Mouse (Mus musculus) gastrocnemius, adult 8-10 months (tissue): Measurements from ENCODE around the gene Brca1. TPM values are rescaled to one million over a fixed set of nuclear protein-coding genes. Genes with fewer than 3 reads are reported as not detected.
"Not testable (repeated sequence)": the region's sequence is repeated elsewhere in the genome, so short reads cannot be mapped to it uniquely, and the experiment has no call there.

Source experiments
- DNase-seq, 2 experiments: peaks; one replicate each; pipeline ENCODE4 v3.0.0; 2022; ENCODE audit warnings: low spot score in 2 of 2
- total RNA-seq, 4 experiments: library from RNA; stranded (reverse); gene quantifications; 2 replicates each; pipeline ENCODE4 v1.2.4; 2022

Gene Brca1
- total RNA-seq, 4 experiments from 2014 or later: 0.07 to 0.11 TPM; not detected in 2

DNA sequence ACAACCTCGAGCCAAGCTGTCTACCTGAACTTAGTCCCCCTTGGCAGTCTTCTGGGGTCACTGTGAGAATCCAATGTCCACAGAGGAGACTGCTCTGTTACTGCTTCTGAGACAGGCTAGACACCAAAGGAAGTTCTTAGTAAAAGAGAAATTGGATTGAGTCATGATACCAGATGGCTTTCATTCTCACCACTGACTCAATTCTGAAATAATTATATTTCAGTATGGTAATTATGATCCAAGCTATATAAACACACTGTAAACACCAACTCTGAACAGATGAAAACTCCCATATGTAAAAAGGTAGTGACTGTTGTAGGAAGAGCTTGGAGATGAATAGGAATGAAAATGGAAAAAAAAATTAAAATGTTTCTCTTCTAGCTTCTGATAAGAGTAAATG lies 7.6 kb downstream of the Brca1 start:
- no peak for DNase-seq

DNA sequence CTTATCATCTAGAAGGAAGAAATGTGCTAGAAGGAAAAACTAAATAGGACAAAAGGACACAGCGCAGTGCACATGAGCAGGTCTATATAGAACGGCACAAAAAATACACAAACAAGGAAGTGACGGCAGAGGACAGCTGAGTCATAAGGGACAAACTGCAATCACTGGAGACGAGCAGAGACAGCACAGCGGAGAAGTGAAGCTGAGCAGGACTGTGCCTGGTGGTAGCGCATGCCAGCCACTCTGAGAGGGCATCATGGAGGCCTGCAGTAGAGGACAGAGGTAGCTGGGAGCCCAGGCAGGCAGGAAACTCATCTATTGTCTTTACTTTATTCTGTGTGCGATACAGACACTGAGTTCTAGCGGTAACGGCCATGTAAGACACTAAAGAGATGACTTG lies 8.2 kb downstream of the Brca1 start:
- no peak for DNase-seq

DNA sequence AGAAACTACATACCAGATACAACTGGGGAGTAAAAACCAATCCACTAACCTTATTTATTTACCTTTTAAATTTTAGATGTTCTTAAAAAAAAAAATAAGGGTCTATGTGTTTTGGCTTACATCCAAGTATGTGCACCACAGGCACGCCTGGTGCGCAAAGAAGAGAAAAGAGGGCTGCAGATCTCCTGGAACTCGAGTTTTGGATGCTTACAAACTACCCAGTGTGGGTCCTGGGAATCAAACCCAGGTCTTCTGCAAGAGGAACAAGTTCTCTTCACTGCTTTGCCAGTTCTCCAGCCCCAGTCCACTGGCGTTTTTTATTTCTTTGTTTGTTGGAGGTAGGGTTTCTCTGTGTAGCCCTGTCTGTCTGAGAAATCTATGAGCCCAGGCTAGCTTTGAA lies 25.1 kb downstream of the Brca1 start:
- DNase-seq: no peak

DNA sequence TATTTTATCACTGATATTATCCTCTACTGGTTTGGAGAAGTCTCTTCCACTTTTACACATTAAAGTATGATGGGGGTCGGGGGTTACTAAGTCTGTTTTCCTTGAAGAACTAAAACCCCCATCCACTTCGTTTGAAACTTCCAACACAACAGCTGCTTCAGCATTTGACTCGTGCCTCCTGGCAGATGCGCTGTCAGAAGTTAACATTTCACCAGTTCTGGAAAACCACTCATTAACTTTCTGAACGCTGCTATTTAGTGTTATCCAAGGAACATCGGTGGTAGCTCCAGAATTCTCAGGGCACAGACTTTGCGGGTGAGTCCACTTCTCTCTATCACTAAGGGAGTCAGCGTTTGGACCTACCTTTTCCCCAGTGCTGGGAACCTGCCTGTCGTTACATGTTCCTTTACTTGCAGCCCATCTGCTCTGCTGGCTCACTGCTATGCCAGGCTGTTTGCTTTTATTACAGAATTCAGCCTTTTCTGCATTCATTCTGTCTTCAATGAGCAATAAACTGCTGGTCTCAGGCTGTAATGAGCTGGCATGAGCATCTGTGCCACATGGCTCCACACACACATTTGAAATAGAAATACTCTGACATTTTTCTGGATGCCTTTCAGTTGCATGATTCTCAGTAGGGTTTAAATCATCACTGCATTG lies 25.7 kb downstream of the Brca1 start:
- DNase-seq: no peak

DNA sequence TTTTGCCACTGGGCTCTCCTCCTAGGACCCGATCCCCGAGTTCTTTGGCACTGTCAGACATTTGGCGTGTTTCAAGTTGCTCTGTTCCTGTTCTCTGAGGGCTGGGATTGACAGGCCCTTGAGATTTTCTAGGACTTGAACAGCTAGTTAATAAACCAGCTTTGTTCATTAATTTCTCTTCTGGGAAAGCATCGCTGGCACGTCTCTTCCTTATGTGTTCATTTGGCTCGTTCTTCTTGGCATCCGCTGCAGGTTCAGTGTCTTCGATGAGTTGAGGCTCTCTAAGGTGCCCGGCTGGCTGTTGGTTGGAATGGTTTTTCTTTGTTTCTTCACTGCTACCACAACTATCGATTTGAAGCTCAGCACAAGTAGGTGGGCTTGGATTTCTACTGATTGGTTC lies 26.7 kb downstream of the Brca1 start:
- DNase-seq: no peak

DNA sequence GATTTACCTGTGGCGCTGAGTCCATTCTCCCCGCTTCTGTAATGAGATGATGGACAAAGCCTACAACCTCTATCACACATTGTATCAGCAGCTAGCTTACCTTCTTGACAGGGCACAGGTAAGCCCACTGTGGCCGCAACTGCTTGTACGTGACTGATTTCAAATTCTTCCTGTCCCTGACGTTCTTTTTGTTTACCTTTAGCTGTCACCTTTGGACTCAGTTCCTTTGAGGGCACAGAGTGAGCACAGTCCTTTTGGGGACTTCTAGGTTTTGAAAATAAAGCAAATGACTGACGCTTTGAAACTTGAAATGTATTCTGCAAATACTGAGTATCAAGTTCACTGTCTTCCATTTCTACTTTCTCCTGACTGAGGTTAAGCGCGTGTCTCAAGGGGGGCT lies 27.3 kb downstream of the Brca1 start:
- DNase-seq: no peak

DNA sequence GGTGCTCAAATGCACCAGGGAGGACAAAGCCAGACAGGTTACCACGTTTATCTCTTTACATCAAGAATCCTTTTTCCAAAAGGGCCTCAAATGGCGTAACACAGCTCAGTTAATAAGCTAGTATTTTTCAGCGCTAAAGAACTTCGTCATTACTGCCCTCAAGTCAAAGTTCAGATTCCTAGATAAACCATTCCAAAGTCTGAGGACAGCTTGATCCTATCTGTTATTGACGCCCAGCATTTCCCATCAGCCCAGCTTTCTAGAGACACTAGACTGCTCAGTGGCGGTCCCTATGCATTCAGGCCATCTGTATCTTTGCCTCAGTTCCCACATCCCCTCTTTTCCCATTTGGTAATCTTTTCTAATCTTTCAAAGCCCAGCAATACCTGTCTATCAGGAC lies 32.4 kb downstream of the Brca1 start:
- DNase-seq: no peak

DNA sequence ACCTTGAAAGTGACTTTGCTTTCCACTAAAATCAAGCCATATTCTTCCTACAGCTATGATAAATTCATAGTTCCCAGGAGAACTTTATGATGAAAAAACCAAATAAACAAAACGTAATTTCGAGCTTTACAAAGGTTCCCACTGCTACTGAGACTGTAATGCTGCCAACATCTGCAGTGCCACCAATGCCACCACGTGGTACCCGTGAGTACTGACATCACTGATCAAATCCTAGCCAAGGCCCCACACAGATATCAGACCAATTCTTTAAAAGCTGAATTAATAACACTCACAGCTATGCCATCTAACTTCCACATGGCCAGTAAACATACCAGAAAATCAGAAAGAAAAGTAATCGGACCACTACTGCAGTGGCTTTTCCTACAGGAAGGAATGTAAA lies 32.8 kb downstream of the Brca1 start:
- DNase-seq: no peak

DNA sequence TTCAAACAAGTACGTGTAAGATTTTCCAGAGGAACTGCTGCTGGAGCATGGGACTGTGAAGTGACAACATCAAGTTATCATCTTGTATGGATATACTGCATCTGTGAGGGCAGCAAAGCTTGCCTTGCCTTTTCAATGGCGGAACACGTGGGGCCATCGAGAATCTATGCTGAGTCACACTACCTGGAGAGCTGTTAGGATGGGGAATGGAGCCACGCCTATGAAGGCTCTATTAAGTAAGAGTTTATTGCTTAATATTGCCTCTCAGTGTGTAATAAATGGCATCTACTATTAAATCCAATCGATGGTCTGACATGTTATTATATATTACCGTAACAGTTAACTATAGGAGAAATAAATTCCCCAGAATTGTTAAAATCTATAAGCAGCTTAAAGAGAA lies 44.7 kb downstream of the Brca1 start:
- no peak for DNase-seq

DNA sequence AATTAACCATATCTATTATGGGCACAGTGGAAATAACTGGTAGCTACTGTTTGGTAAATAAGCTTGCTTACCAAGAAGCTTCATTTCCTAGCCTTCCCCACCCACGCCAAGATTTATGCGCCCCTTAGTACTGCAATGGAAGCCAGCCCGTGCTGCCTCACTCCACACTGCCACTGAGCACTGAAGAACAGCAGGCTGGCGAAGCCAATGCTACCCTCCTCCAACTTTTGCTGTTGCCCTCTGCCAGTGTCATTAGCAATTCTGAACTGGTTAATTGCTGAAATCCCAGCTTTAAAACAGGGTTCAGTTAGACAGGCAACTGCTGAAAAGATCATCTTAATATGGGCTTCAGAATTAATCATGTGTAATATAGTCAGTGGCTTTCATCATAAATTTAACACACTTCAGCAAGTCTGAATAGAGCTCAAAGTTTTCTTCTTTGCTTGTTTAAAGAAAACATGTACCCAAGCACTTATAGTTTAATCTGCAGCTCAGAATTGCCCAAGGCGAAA lies 45.4 kb downstream of the Brca1 start:
- no peak for DNase-seq

DNA sequence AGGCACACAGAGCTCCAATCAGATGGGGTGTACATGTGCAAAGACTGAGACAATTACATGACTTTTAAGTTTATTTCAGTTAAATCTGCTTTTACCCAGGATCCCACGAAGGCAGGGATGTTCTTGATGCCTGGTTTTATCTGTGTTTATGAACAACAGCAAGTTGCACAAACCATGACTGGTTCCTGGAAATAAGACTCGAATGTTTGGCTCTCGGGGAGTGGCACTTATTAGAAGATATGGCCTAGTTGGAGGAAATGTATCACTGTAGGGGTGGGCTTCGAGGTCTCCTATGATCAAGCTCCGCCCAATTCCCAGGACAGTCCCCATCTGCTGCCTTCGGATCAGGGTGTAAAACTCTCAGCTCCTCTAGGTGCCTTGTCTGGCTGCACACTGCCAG lies 65.6 kb downstream of the Brca1 start:
- DNase-seq: no peak

DNA sequence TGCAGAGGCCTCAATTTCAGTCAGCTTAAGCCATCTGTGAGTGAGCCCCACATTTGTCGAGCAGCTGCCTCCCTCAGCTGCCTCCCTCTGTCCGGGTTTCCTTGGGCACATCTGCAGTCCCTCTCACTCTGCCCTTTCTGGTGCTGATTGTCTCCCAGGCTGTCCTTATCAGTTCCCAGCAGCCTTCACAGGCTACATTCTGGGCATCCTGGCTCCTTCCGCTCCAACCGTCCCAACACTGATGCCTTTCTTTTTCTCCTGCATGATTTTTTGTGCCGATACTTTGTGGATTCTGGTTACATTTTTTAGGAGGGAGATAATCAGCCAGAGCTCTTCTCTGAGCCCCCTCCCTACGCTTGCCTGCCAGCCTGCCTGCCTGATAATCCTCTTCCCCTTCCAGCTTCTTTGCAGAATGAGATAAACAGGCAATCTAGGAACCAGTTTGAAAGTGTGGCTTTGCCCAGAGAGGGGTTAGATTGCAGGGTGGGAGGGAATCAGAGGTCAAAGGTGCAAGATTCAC lies 66.2 kb downstream of the Brca1 start:
- no peak for DNase-seq

DNA sequence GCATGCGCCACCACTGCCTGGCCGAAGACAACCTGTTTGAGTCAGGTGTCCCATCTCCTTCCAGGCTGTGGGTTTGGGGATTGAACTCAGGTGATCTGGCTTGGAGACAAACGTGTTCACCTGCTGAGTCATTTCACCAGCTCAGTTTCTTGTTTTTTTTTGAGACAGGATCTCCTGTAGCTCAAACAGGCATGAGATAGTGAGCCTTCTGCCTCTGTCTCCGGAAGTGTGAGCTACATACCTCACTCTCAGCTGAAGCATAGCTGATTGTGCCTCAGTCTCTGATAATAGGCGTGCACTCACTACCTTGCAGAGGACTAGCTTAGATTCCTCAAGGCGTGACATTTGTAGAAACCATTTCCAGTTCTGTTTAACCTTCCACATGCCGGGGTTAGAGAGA lies 66.9 kb downstream of the Brca1 start:
- DNase-seq: no peak

DNA sequence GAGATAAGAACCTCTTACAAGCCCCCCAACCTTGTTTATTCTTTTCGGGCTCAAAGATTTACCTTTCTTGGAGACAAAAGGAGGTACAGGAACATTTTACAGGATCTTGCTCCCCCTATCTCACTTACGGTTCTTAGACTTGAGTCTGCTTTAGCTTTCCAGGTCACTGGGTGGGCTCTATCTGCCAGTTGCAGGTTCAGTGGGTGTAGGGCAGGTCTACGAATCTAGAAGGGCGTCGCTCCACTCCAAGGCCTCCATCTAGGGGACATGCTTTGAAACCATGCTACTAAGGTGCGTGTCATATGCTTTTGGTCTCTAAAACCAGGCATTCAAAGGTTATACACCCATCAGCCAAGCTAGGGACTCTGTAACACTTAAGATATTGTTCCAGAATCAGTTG lies 67.5 kb downstream of the Brca1 start:
- no peak for DNase-seq

DNA sequence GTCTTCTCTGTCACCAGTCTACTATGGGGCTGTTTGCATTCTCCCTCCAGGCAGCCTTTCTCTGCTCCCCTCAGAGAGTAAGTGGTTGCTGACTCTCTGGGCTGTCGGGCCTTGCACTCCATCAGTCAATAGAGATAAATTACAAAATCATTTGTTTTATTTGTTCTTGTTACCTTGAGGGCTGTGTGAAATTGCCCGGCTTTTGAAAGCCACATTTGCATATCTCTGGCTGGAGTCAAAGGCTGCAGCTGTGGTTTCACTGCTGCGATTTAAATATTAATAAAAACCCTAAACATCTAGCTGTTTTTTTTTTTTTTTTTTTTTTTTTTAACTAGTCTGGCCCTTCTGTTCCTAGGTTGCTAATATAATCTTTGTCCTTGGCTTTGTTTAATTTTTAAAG lies 68.0 kb downstream of the Brca1 start:
- no peak for DNase-seq

DNA sequence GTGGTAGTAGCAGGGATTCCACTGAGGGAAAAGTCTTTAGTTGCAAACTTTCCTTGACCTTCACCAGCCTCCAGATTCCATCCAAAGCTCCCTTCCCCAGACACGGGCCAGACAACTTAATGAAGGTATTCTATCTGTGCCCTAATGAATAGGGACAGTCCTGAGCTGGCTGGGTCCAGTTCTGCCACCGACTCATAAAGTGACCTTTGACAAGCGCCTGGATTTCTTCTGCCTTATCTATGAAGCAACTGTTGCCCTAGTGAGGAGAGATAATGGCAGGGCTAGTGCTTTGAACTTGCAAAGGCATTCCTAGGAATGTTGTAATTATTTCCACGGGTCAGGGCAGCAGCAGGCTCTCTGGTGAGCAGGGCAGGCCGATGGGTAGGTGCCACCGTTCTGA lies 70.8 kb downstream of the Brca1 start:
- DNase-seq: no peak

DNA sequence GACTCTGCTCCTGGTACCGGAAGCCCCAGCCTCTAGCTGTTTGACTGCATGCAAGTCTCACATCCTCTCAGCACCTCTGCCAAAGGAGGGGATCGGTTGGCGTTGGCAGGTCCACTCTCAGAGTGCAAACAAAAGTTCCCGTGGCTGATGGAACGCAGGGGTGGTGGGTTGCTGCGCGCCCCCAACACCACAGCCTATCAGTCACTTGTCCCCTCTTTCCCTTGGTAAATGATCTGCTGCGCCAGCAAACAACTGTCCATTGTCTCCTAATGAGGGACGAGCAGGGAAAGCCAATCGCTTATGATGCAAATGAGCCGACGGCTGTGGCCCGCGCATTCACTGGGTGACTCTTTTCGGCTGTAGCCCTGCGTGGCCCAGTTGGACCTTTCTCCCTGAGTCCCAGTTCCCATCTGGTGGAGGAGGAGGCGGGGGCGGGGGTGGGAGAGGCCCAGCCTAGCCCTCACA lies 72.6 kb downstream of the Brca1 start:
- no peak for DNase-seq

DNA sequence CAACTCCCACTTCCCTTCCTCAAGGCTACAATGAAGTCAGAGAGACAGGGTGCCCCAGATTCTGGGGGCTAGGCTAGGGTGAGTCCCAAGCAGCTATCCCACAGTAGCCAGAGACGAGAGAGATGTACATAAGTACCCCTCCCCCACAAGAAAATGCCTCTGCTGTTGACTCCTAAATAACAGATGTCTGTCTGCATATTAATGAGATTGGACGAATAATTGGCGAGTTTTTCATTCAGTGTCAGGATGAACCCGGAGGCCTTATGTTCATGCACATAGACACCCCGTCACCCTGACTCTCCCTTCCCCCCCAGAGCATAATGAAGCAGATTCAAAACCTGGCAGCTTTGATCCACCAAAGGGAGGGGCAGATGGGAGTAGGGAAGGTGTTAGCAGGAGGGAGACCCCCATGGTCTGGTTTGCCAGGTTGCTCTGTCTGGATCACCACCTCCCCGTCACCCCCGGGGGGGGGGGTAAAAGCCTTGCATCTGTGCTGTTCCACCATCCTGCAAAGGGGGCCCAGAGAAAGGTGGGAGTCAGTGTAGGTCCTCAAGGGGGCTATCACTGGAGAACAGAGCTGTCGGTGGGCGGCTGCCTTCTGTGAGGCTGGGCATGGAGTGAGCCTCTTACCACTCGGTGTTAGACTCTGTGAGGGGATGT lies 74.1 kb downstream of the Brca1 start:
- DNase-seq: no peak

DNA sequence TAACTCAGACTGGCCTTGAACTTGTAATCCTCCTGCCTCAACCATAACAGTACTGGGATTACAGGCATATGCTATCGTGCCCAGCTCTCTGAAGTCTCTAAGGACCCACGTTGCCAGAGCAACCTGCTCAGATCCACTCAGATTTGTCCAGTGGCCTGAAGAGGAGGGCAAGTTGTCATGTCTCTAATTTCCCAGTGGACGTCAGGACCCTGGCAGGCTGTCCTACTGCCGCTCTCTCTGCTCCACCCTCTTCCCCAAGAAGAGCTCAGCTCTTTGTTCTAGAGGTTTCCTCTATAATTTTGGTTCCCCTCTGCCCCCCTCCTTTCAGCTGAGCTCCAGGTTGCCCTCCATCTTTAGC lies 74.6 kb downstream of the Brca1 start:
- DNase-seq: no peak

DNA sequence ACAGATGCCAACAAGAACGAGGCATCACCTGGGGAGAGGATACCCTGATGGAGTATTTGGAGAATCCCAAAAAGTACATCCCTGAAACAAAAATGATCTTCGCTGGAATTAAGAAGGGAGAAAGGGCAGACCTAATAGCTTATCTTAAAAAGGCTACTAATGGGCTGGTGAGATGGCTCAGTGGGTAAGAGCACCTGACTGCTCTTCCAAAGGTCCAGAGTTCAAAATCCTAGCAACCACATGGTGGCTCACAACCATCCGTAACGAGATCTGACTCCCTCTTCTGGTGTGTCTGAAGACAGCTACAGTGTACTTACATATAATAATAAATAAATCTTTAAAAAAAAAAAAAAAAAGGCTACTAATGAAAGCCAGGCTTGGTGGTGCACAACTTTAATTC lies 75.4 kb downstream of the Brca1 start:
- DNase-seq: not testable (repeated sequence)

DNA sequence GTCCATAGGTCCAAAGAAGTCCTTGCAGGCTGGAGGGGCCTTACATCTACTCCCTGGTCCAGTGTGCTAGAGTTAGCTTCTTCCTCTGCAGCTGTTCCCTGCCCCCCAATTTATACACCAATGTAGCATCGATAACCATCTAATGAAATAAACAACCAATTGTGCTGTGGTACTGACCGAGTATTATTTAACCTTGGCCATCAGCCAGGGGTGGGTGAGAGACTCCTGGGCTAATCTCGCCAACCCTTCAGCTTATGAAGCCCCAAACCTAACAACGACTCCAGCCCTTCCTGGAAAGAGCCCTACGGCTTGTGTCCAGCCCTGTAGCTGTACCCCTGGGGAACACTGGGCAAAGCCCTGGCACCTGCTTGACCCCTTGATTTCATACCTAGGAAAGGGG lies 77.5 kb downstream of the Brca1 start:
- no peak for DNase-seq

DNA sequence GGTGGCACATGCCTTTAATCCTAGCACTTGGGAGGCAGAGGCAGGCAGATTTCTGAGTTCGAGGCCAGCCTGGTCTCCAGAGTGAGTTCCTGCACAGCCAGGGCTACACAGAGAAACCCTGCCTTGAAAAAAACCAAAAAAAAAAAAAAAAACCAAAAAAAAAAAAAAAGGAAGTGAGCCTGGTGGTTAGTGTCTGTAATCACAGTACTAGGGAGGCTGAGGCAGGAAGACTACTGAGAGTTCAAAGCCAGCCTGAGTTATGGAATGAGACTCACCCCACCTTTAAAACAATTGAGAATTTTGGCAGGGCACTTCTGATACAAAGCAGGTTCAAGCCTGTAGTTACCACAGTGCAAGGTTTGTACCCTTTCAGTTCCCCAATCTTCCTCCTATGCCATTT lies 78.1 kb downstream of the Brca1 start:
- not testable (repeated sequence) for DNase-seq

DNA sequence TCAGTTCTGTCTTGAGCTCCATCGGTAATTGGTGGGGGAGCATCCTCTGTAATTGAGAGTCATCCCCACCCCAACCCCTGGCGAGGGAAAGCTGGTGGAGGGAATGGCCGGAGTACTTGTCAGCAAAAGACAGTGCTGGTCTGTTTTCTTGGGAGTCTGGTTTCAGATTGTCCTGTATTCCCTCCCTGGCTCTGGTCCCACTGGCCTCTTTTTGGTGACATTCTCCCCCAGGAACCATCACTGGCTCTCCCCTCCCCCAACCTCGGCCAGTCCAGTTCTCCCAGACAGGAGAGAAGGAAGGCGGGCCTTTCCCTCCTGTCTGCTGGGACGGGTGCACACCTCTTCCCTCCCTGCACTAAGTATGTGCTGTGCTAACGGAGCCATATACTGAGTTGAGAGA lies 79.4 kb downstream of the Brca1 start:
- no peak for DNase-seq
